Mouse (Mus musculus) A20 (cell line): Measurements from ENCODE around the gene Pmm2.

Experiments used
- DNase-seq: peaks from one replicate; pipeline ENCODE4 v3.0.0-alpha.2; 2011; ENCODE audit warnings: low read depth, low spot score

Gene Pmm2

GRCm38 (mm10) chr16:8656256-8656655, 18.8 kb downstream of the Pmm2 start:
- no peak for DNase-seq

DNA sequence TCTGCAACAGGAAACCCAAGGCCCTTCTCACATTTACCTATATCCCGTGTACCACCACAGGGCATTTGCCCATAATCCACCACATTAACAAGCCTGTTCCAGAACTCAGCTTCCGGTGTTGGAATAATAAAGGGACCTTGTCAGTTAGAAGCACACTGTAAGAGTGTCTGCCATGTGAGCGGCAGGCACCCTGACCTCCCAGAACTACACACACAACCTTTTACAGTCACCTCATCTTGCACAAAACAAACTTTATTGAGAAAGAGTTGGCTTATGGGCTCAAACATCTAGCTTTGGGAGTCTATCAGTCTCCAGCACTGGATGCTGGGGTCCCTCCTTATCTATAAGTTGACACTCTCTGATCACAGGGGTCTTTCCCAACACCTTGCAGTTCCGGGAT, 20.9 kb downstream of the Pmm2 start:
- DNase-seq, result no peak

DNA sequence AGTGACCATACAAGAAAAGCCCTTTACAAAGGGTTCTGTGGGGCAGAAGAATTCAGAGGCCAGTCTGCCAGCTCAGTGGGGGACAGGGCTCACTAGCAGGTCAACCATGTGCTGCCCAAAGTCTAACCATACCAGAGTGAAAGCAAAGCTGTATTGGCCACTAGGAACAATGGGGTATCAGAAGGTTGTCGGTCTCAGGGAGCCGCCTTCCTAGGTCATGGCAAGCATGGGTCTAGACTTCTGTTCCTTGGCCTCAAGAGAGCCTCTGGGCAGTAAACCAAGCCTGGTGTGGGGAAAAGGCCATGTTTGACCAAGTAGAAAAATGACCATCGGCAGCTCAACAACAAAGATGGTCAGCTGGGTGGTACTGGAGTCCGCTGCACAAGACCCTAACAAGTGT, 21.3 kb downstream of the Pmm2 start:
- no peak for DNase-seq

- no peak for DNase-seq
These were observed 25.5 kb downstream of the Pmm2 start for GRCm38 (mm10) chr16:8663022-8663421.

- no peak for DNase-seq
These were observed 26.4 kb downstream of the Pmm2 start for GRCm38 (mm10) chr16:8663606-8664539.

- DNase-seq, result no peak
These were observed 27.9 kb downstream of the Pmm2 start for GRCm38 (mm10) chr16:8665367-8665766.

DNA sequence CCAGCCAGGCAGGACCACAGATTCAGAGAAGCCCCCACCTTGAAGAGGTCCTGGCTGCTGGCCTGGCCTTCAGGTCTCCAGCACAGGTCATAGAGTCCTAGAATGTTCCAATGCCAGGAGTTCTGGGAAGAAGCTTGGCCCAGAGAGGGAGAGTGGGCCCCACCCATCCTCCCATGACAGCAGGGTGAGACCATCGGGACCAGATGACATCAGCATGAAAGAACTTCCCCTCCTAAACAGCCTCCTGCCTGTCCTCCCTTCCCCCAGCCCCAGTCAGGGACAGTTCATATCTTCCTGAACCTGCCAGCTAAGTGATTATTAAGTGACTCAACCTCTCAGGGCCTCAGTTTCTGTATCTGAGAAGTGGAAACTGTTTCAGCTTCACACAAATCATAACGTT, 29.0 kb downstream of the Pmm2 start:
- DNase-seq, result no peak

- no peak for DNase-seq
These were observed 29.8 kb downstream of the Pmm2 start for GRCm38 (mm10) chr16:8667261-8667660.

DNA sequence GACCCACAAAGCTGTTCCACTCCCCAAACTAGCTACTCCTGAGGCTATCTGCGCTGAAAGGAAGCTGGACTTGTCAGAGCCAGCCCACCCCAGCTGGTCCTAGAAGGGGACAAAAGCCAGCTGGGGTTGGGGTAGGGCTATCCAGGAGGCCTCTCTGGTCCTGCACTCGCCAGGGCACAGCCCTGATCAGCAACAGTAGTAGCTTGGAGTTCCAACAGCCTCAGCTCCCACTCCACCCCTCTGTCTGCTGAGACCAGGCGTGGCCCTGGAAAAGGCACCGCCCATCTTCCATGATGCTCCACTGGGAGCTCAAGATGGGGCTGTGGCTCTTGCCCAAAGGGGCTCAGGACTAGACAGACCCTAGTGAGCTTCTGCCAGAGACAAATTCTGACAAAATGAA, 30.3 kb downstream of the Pmm2 start:
- no peak for DNase-seq

DNA sequence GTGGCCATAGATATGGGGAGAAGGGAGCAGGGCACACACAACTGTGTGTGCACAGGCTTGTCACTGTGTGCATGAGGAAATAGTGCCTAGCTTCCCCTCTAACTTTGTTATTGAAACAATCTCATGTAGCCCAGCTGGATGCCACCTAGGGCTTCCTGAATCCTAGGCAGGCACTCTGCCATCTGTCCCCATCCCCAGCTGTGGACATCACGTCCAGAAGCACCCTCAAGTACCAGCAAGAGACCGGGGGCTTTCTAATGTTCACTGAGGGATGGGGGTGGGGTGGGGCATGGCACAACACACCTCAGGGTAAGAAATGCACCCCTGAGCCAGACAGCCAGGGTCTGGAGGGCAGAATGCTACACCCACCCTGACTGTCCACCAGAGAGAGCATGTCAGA, 30.9 kb downstream of the Pmm2 start:
- DNase-seq, result no peak

DNA sequence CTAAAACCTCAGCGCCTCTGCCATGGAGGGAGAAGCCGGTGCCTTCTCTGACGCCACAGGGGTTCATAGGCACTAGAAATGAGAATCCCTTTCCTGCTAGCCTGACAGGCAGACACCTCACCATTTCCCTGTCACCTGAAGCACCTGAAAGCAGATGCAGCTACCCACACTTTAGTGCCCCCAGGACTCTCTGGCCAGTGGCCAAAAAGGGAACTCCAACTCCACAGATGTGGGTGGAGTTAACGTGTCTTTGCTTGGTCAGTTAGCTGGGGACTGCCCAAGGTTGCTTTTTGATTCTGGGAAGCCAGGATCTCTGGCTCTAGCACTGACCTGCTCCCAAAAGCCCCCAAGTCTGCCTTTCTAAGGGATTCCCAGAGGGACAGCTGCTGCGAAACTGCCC, 32.0 kb downstream of the Pmm2 start:
- no peak for DNase-seq

GRCm38 (mm10) chr16:8670041-8671035, 32.9 kb downstream of the Pmm2 start:
- DNase-seq, result no peak

- DNase-seq, result peak; percentile 97
These were observed 34.3 kb downstream of the Pmm2 start, which contains the start of gene Carhsp1 for GRCm38 (mm10) chr16:8671551-8672349. TSS of gene Carhsp1 (minus strand) at chr16:8672155.

- no peak for DNase-seq
These were observed 34.8 kb downstream of the Pmm2 start for GRCm38 (mm10) chr16:8672350-8672687.

DNA sequence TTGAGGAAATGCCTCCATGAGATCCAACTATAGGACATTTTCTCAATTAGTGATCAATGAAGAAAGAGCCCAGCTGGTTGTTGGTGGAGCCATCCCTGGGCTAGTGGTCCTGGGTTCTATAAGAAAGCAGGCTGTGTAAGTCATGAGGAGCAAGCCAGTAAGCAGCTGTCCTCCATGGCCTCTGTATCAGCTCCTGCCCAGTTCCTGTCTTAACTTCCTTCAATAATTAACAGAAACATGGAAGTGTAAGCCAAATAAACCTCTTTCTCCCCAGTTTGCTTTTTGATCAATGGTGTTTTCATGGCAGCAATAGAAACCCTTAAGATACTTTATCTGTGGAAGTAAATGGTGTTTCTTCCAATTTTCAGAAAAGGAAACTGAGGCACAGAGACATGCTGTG, 35.3 kb downstream of the Pmm2 start:
- DNase-seq, result no peak

DNA sequence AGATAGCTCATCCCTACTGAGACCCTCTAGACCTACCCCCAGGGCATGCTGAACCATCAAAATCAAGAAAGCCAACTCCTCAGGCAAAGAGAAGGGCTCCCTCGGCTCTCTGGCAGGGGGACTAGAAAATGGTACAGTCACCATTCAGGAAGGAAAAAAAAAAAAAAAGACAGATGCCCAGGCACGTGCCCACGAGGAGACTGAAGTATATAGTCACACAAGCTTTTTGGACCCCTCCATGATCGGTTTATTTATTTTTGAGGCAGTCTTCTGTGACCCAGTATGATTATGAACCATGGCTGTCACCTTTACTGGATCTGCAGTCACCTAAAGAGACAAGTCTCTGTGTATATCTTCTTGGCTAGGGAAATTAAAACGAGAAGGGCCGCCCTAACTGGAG, 35.9 kb downstream of the Pmm2 start:
- no peak for DNase-seq

GRCm38 (mm10) chr16:8674165-8674564, 36.7 kb downstream of the Pmm2 start:
- peak; percentile 89 for DNase-seq

DNA sequence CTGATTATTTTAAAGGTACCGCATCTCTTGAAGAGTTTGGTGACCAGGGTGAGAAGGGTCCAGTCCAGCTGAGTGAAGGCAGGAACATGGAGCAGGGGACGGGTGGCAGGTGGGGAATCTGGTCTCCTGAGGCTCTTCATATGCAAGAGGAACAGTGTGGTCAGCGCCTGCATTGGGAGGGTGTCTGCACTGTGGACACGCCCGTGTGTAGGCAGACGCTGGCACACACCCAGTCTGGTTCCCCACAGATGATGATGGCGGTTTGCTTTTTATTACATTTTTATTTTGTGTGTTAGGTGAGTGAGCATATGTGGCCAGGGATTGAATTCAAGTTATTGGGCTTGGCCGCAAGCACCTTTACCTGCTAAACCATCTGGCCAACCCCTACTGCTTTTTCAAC, 38.1 kb downstream of the Pmm2 start:
- DNase-seq, result no peak

DNA sequence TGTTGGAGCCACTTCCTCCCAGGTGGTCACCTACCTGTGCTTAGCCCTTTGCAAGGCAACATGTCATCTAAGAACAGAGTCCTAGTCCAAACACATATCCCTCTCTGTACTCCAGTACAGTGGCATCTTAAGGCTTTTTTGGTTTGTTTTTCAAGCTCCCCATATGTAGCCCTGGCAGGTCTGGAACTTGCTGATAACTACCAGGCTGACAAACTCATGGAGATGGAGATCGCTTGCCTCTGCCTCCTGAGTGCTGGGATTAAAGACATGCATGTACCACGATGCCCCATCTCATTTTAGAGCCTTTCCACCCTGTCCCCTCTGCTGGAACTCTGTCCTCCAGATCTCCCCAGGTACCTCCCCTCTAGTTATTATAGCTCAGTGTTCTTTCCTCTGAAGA, 38.8 kb downstream of the Pmm2 start:
- no peak for DNase-seq

- DNase-seq, result peak; percentile 61
These were observed 39.3 kb downstream of the Pmm2 start for GRCm38 (mm10) chr16:8676800-8677199.

- no peak for DNase-seq
These were observed 40.6 kb downstream of the Pmm2 start for GRCm38 (mm10) chr16:8678035-8678434.

DNA sequence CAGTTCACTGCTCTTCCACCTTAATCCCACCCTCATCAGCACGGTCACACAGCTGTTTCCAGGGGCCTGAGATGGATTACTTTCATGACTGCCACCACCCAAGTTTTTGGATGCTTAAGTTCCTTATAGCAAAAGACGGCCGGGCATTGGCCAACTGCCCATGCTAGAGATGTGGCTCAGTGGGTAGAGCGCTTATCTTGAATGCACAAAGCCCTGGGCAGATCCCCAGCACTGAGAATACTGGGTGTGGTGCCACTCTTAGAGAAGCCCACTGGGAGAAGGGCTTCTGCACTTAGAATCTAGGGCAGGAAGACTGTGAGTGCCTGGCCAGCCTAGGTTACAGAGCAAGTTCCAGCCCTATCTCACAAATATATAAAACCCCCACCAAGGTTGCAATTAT, 41.2 kb downstream of the Pmm2 start:
- DNase-seq, result no peak
